Mouse (Mus musculus) MEL (cell line): ENCODE measurements around the gene Itga8.

Experiments
- CTCF ChIP-seq, 3 experiments: IDR thresholded peaks in 2 of 3; conservative IDR thresholded peaks in 1 of 3; 2 replicates each; pipeline ENCODE4 v1.5.1; 2011 to 2012; ENCODE audit warnings: low read length in 3 of 3, low read depth in 2 of 3, mild to moderate bottlenecking in 2 of 3, improper control_type of control experiment in 1 of 3, inconsistent platforms in 1 of 3, mixed read lengths in 1 of 3, moderate library complexity in 1 of 3; ENCODE audit not compliant: control insufficient read depth in 1 of 3, insufficient read depth in 1 of 3, poor library complexity in 1 of 3, severe bottlenecking in 1 of 3
- EP300 ChIP-seq, 2 experiments: IDR thresholded peaks; 2 replicates each; pipeline ENCODE4 v1.6.1; 2011; ENCODE audit warnings: improper control_type of control experiment in 2 of 2, low read length in 2 of 2, low read depth in 1 of 2, mild to moderate bottlenecking in 1 of 2
- ETS1 ChIP-seq: IDR thresholded peaks from 2 replicates; pipeline ENCODE4 v1.6.1; 2012; ENCODE audit warnings: low read depth, mild to moderate bottlenecking, inconsistent platforms, low read length, improper control_type of control experiment, moderate library complexity
- GATA1 ChIP-seq: IDR thresholded peaks from 2 replicates; pipeline ENCODE4 v1.6.1; 2011; ENCODE audit warnings: low read depth, low read length, improper control_type of control experiment
- HCFC1 ChIP-seq: IDR thresholded peaks from 2 replicates; pipeline ENCODE4 v1.6.1; 2012; ENCODE audit warnings: low read depth, mild to moderate bottlenecking, inconsistent platforms, low read length, improper control_type of control experiment, moderate library complexity
- KAT2A ChIP-seq: conservative IDR thresholded peaks from 2 replicates; pipeline ENCODE4 v1.6.1; 2012; ENCODE audit warnings: low read depth, low read length, improper control_type of control experiment, inconsistent platforms
- MAZ ChIP-seq: IDR thresholded peaks from 2 replicates; pipeline ENCODE4 v1.6.1; 2012; ENCODE audit warnings: low read depth, mild to moderate bottlenecking, inconsistent platforms, low read length, improper control_type of control experiment
- MXI1 ChIP-seq: IDR thresholded peaks from 2 replicates; pipeline ENCODE4 v1.6.1; 2011; ENCODE audit warnings: mild to moderate bottlenecking, low read depth, low read length, improper control_type of control experiment
- MYC ChIP-seq: IDR thresholded peaks from 2 replicates; pipeline ENCODE4 v1.6.1; 2011; ENCODE audit warnings: low read depth, mild to moderate bottlenecking, low read length, improper control_type of control experiment, moderate library complexity
- POLR2A ChIP-seq, 2 experiments: IDR thresholded peaks; 2 replicates each; pipeline ENCODE4 v1.6.1; 2011 to 2012; ENCODE audit warnings: low read length in 2 of 2, mild to moderate bottlenecking in 2 of 2, control low read depth in 1 of 2, improper control_type of control experiment in 1 of 2, low read depth in 1 of 2, moderate library complexity in 1 of 2; ENCODE audit not compliant: control insufficient read depth in 1 of 2, insufficient read depth in 1 of 2, poor library complexity in 1 of 2
- RCOR1 ChIP-seq: IDR thresholded peaks from 2 replicates; pipeline ENCODE4 v1.6.1; 2012; ENCODE audit warnings: low read depth, mild to moderate bottlenecking, inconsistent platforms, low read length, improper control_type of control experiment
- SMC3 ChIP-seq: IDR thresholded peaks from 2 replicates; pipeline ENCODE4 v1.6.1; 2011; ENCODE audit warnings: low read depth, low read length, improper control_type of control experiment
- TCF12 ChIP-seq: IDR thresholded peaks from 2 replicates; pipeline ENCODE4 v1.6.1; 2014; ENCODE audit warnings: low read depth, mild to moderate bottlenecking, inconsistent platforms, low read length, improper control_type of control experiment, moderate library complexity
- ZKSCAN1 ChIP-seq: IDR thresholded peaks from 2 replicates; pipeline ENCODE4 v1.6.1; 2012; ENCODE audit warnings: low read depth, mild to moderate bottlenecking, inconsistent platforms, low read length, improper control_type of control experiment, moderate library complexity

- TF ChIP-seq MAZ (no peak), EP300 (IDR thresholded peaks at IDR 0.05; ENCODE audit: low read depth in 1 of 2, low read length in 2 of 2) (no peak), TCF12 (no peak), CTCF (IDR thresholded peaks at IDR 0.05 in 2 of 3, conservative IDR thresholded peaks at IDR 0.05 in 1 of 3; ENCODE audit: control insufficient read depth in 1 of 3, insufficient read depth in 1 of 3, low read depth in 2 of 3, low read length in 3 of 3, poor library complexity in 1 of 3, severe bottlenecking in 1 of 3) (no peak), RCOR1 (no peak), ZKSCAN1 (no peak), GATA1 (no peak), KAT2A (no peak), HCFC1 (no peak), SMC3 (no peak), ETS1 (no peak), MYC (no peak), MXI1 (no peak), POLR2A (IDR thresholded peaks at IDR 0.05; ENCODE audit: control insufficient read depth in 1 of 2, insufficient read depth in 1 of 2, low read depth in 1 of 2, low read length in 2 of 2, poor library complexity in 1 of 2) (no peak)
Observed at GRCm38 (mm10) chr2:12189026-12189425, 112.7 kb downstream of the Itga8 start.
